Mouse (Mus musculus) C2C12 (cell line): ENCODE measurements around the gene Zbtb21.
"Not testable (repeated sequence)": the region's sequence is repeated elsewhere in the genome, so short reads cannot be mapped to it uniquely, and the experiment has no call there.

Experiments
- CEBPB ChIP-seq: IDR thresholded peaks from one replicate; pipeline ENCODE4 v1.6.1; 2011; ENCODE audit warnings: low read depth, mild to moderate bottlenecking, control low read depth, moderate library complexity
- CTCF ChIP-seq: IDR thresholded peaks from one replicate; pipeline ENCODE4 v1.5.1; 2011; ENCODE audit not compliant: control insufficient read depth, insufficient read depth, insufficient read length
- FOSL1 ChIP-seq: IDR thresholded peaks from one replicate; pipeline ENCODE4 v1.8.0; 2011; ENCODE audit warnings: mild to moderate bottlenecking, low read length; ENCODE audit not compliant: poor library complexity, insufficient read depth, severe bottlenecking
- MAX ChIP-seq: IDR thresholded peaks from one replicate; pipeline ENCODE4 v1.6.1; 2011; ENCODE audit warnings: mild to moderate bottlenecking, control low read depth
- MYOD1 ChIP-seq: IDR thresholded peaks from one replicate; pipeline ENCODE4 v1.6.1; 2011; ENCODE audit warnings: low read depth; ENCODE audit not compliant: control insufficient read depth, insufficient read length
- MYOG ChIP-seq: IDR thresholded peaks from one replicate; pipeline ENCODE4 v1.6.1; 2011; ENCODE audit not compliant: control insufficient read depth, insufficient read length; ENCODE audit errors: extremely low read depth
- USF1 ChIP-seq: IDR thresholded peaks from one replicate; pipeline ENCODE4 v1.6.1; 2011; ENCODE audit warnings: low read depth, mild to moderate bottlenecking, control low read depth, moderate library complexity

DNA sequence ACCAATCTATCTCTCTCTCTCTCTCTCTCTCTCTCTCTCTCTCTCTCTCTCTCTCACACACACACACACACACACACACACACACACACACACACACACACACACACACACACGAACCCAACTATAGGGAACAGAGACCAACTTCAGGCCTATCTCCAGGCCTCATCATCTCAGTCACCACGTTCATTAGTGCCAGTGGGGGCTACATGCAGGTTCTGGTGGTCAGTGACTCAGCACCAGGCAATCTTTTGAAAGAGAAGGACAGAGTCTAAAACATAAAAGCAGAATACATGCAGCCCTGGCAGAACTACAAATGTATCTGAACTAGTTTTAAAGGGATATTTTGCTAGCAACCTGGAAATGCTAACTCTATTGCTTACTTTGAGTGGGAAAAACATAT, 15.4 kb downstream of the Zbtb21 start:
- not testable (repeated sequence) for TF ChIP-seq CTCF, MYOG, MAX, MYOD1, CEBPB, USF1, FOSL1
